Mouse (Mus musculus): ENCODE results near the gene Olfr372.
A peak's percentile ranks its signal among the peaks of the same experiment; 100 is the strongest.
"Not testable (repeated sequence)": the region's sequence is repeated elsewhere in the genome, so short reads cannot be mapped to it uniquely, and the experiment has no call there.

Olfr372 gene

GRCm38 (mm10) chr8:72040918-72041317 lies at the start of gene Olfr372:
TSS of gene Olfr372 (plus strand) at chr8:72041218.
- not testable (repeated sequence) for DNase-seq (ENCODE audit: low read depth)

- no peak for DNase-seq (ENCODE audit: low read depth)
These were observed 41.6 kb upstream of the Olfr372 start for GRCm38 (mm10) chr8:71999434-71999833.

- DNase-seq (ENCODE audit: low read depth) = no peak
These were observed 40.8 kb upstream of the Olfr372 start for GRCm38 (mm10) chr8:72000223-72000622.

- no peak for DNase-seq (ENCODE audit: low read depth)
These were observed 38.1 kb upstream of the Olfr372 start for GRCm38 (mm10) chr8:72002942-72003341.

- no peak for DNase-seq (ENCODE audit: low read depth)
These were observed 35.1 kb upstream of the Olfr372 start for GRCm38 (mm10) chr8:72005912-72006311.

- no peak for DNase-seq (ENCODE audit: low read depth)
These were observed 34.3 kb upstream of the Olfr372 start for GRCm38 (mm10) chr8:72006763-72007162.

GRCm38 (mm10) chr8:72008134-72008641 lies 32.8 kb upstream of the Olfr372 start:
- DNase-seq (ENCODE audit: low read depth) = peak; percentile 37

- no peak for DNase-seq (ENCODE audit: low read depth)
These were observed 31.5 kb upstream of the Olfr372 start, which contains the start of gene Cyp4f18 for GRCm38 (mm10) chr8:72009473-72009872. TSS of gene Cyp4f18 (minus strand) at chr8:72009626.

- not testable (repeated sequence) for DNase-seq (ENCODE audit: low read depth)
These were observed 27.4 kb upstream of the Olfr372 start for GRCm38 (mm10) chr8:72013506-72014228.

- not testable (repeated sequence) for DNase-seq (ENCODE audit: low read depth)
These were observed 23.7 kb upstream of the Olfr372 start for GRCm38 (mm10) chr8:72017339-72017738.

- DNase-seq (ENCODE audit: low read depth) = no peak
These were observed 22.9 kb upstream of the Olfr372 start for GRCm38 (mm10) chr8:72018141-72018540.

- DNase-seq (ENCODE audit: low read depth) = not testable (repeated sequence)
These were observed 22.0 kb upstream of the Olfr372 start for GRCm38 (mm10) chr8:72019022-72019421.

- no peak for DNase-seq (ENCODE audit: low read depth)
These were observed 21.2 kb upstream of the Olfr372 start for GRCm38 (mm10) chr8:72019816-72020215.

GRCm38 (mm10) chr8:72024886-72025285 lies 16.1 kb upstream of the Olfr372 start:
- DNase-seq (ENCODE audit: low read depth) = not testable (repeated sequence)

GRCm38 (mm10) chr8:72032926-72033325 lies 8.1 kb upstream of the Olfr372 start:
- DNase-seq (ENCODE audit: low read depth) = not testable (repeated sequence)

GRCm38 (mm10) chr8:72042493-72042892 lies 1.5 kb downstream of the Olfr372 start:
- no peak for DNase-seq (ENCODE audit: low read depth)

- not testable (repeated sequence) for DNase-seq (ENCODE audit: low read depth)
These were observed 13.6 kb downstream of the Olfr372 start for GRCm38 (mm10) chr8:72054633-72055032.

- not testable (repeated sequence) for DNase-seq (ENCODE audit: low read depth)
These were observed 16.6 kb downstream of the Olfr372 start for GRCm38 (mm10) chr8:72057643-72058042.

- not testable (repeated sequence) for DNase-seq (ENCODE audit: low read depth)
These were observed 25.9 kb downstream of the Olfr372 start for GRCm38 (mm10) chr8:72066819-72067399.

GRCm38 (mm10) chr8:72082877-72083276 lies 41.9 kb downstream of the Olfr372 start, which contains the start of gene Olfr373:
TSS of gene Olfr373 (plus strand) at chr8:72083177.
- not testable (repeated sequence) for DNase-seq (ENCODE audit: low read depth)

- DNase-seq (ENCODE audit: low read depth) = no peak
These were observed 43.7 kb downstream of the Olfr372 start for GRCm38 (mm10) chr8:72084744-72085143.

- DNase-seq (ENCODE audit: low read depth) = not testable (repeated sequence)
These were observed 46.6 kb downstream of the Olfr372 start for GRCm38 (mm10) chr8:72087611-72088010.

GRCm38 (mm10) chr8:72096721-72097120 lies 55.7 kb downstream of the Olfr372 start:
- not testable (repeated sequence) for DNase-seq (ENCODE audit: low read depth)

Measured in c-Kit-positive CD71-negative TER-119-negative erythroid progenitor cells, embryonic 14.5 days (primary cell).